Mouse (Mus musculus): ENCODE results near the gene Dmbt1. TPM values are rescaled to one million over a fixed set of nuclear protein-coding genes. Genes with fewer than 3 reads are reported as not detected.
"Not testable (repeated sequence)": the region's sequence is repeated elsewhere in the genome, so short reads cannot be mapped to it uniquely, and the experiment has no call there.

The Dmbt1 gene
- polyA plus RNA-seq, 1 experiment from 2014 or later = not detected

- Histone ChIP-seq H3K4me3 (ENCODE audit: low read depth, low read length) (no peak overlapping the region), H3K27ac (ENCODE audit: low read depth, low read length) (no peak overlapping the region), H3K9ac (ENCODE audit: low read length) (no peak overlapping the region), H3K4me1 (ENCODE audit: control insufficient read depth, insufficient read depth, low read length) (no peaks in the 10 kb centered on the region), H3K27me3 (ENCODE audit: control insufficient read depth, insufficient read depth, low read length) (no peaks in the 10 kb centered on the region), H3K9me3 (ENCODE audit: control insufficient read depth, low read length) (no peaks in the 10 kb centered on the region), H3K36me3 (ENCODE audit: control insufficient read depth, insufficient read depth, low read length) (no peaks in the 10 kb centered on the region), H3K4me2 (ENCODE audit: low read depth) (no peak overlapping the region)
- 92% methylated on average over 2 of the region's 2 CpGs for WGBS
- no peak for DNase-seq (ENCODE audit: low spot score)
- no peak for ATAC-seq (ENCODE audit: insufficient read depth, low FRiP score, low TSS enrichment)
These were observed 30.7 kb downstream of the Dmbt1 start for GRCm38 (mm10) chr7:131062541-131062940.

GRCm38 (mm10) chr7:131068191-131068590 is 36.3 kb downstream of the Dmbt1 start:
- H3K27me3 ChIP-seq (ENCODE audit: control insufficient read depth, insufficient read depth, low read length); H3K9me3 ChIP-seq (ENCODE audit: control insufficient read depth, low read length); H3K4me2 ChIP-seq (ENCODE audit: low read depth); H3K4me1 ChIP-seq (ENCODE audit: control insufficient read depth, insufficient read depth, low read length); H3K36me3 ChIP-seq (ENCODE audit: control insufficient read depth, insufficient read depth, low read length); DNase-seq (ENCODE audit: low spot score); H3K9ac ChIP-seq (ENCODE audit: low read length); H3K27ac ChIP-seq (ENCODE audit: low read depth, low read length); H3K4me3 ChIP-seq (ENCODE audit: low read depth, low read length); ATAC-seq (ENCODE audit: insufficient read depth, low FRiP score, low TSS enrichment): not testable (repeated sequence)
- 6% methylated on average over 1 of the region's 1 CpGs for WGBS

- H3K9me3 ChIP-seq (ENCODE audit: control insufficient read depth, low read length); H3K4me1 ChIP-seq (ENCODE audit: control insufficient read depth, insufficient read depth, low read length); H3K27me3 ChIP-seq (ENCODE audit: control insufficient read depth, insufficient read depth, low read length); H3K4me2 ChIP-seq (ENCODE audit: low read depth); H3K36me3 ChIP-seq (ENCODE audit: control insufficient read depth, insufficient read depth, low read length); DNase-seq (ENCODE audit: low spot score); H3K9ac ChIP-seq (ENCODE audit: low read length); H3K4me3 ChIP-seq (ENCODE audit: low read depth, low read length); ATAC-seq (ENCODE audit: insufficient read depth, low FRiP score, low TSS enrichment); H3K27ac ChIP-seq (ENCODE audit: low read depth, low read length): not testable (repeated sequence)
- 95% methylated on average over 3 of the region's 3 CpGs for WGBS
These were observed 41.6 kb downstream of the Dmbt1 start for GRCm38 (mm10) chr7:131073476-131073875.

GRCm38 (mm10) chr7:131074098-131074497 is 42.2 kb downstream of the Dmbt1 start:
- not testable (repeated sequence) for H3K4me2 ChIP-seq (ENCODE audit: low read depth); H3K36me3 ChIP-seq (ENCODE audit: control insufficient read depth, insufficient read depth, low read length); H3K9me3 ChIP-seq (ENCODE audit: control insufficient read depth, low read length); ATAC-seq (ENCODE audit: insufficient read depth, low FRiP score, low TSS enrichment); H3K27me3 ChIP-seq (ENCODE audit: control insufficient read depth, insufficient read depth, low read length); H3K27ac ChIP-seq (ENCODE audit: low read depth, low read length); H3K9ac ChIP-seq (ENCODE audit: low read length); DNase-seq (ENCODE audit: low spot score); H3K4me1 ChIP-seq (ENCODE audit: control insufficient read depth, insufficient read depth, low read length); H3K4me3 ChIP-seq (ENCODE audit: low read depth, low read length)
- WGBS = 85% methylated on average over 5 of the region's 6 CpGs

DNA sequence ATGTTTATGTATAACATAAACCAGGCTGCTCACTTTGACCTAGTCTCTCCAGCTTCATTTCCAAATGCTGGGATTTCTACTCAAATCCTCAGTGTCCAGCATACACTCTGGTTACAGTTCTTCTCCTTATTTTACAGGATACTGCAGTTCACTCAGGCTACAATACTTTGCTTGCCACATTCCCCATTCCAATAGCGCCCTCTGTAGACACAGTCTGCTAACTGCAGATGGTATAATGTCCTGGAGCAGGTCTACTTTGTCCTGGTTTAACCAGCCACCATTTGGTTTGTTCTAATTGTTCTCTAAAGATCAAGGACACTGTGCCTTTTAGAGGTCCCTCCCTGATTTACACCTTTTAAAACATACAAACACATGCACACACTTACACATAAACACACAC is 44.1 kb downstream of the Dmbt1 start:
- Histone ChIP-seq H3K9ac (ENCODE audit: low read length) (no peak overlapping the region), H3K4me2 (ENCODE audit: low read depth) (no peak overlapping the region), H3K4me3 (ENCODE audit: low read depth, low read length) (no peak overlapping the region), H3K36me3 (ENCODE audit: control insufficient read depth, insufficient read depth, low read length) (no peaks in the 10 kb centered on the region), H3K9me3 (ENCODE audit: control insufficient read depth, low read length) (no peaks in the 10 kb centered on the region), H3K27ac (ENCODE audit: low read depth, low read length) (no peak overlapping the region), H3K27me3 (ENCODE audit: control insufficient read depth, insufficient read depth, low read length) (no peaks in the 10 kb centered on the region), H3K4me1 (ENCODE audit: control insufficient read depth, insufficient read depth, low read length) (no peaks in the 10 kb centered on the region)
- 0% methylated on average over 1 of the region's 1 CpGs for WGBS
- DNase-seq (ENCODE audit: low spot score) = peak; percentile 16
- no peak for ATAC-seq (ENCODE audit: insufficient read depth, low FRiP score, low TSS enrichment)

- ATAC-seq (ENCODE audit: insufficient read depth, low FRiP score, low TSS enrichment) = not testable (repeated sequence)
- 85% methylated on average over 9 of the region's 9 CpGs for WGBS
These were observed 50.5 kb downstream of the Dmbt1 start for GRCm38 (mm10) chr7:131082403-131082802.

DNA sequence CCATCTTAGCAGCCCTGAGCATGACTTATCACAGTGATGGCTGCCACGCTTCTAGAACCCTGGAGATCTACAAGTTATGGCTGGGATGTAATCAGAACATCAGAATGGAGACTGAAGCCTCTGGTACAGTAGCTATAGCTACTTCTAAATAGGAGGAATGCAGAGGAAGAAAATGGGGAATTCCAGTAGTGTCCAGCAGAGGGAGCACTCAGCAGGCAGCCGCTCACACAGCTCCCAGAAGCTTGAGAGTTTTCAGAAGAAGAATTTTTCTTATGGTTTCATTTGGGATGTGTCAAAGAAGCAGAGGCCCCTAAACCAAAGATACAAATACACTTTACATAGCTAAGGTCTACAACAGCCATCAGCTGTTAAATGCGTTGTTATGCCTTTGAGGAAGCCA is 80.6 kb downstream of the Dmbt1 start:
- Histone ChIP-seq H3K27ac (ENCODE audit: low read depth, low read length) (no peak overlapping the region), H3K4me3 (ENCODE audit: low read depth, low read length) (no peak overlapping the region), H3K4me2 (ENCODE audit: low read depth) (no peak overlapping the region), H3K27me3 (ENCODE audit: control insufficient read depth, insufficient read depth, low read length) (no peaks in the 10 kb centered on the region), H3K9me3 (ENCODE audit: control insufficient read depth, low read length) (no peaks in the 10 kb centered on the region), H3K9ac (ENCODE audit: low read length) (no peak overlapping the region), H3K4me1 (ENCODE audit: control insufficient read depth, insufficient read depth, low read length) (no peaks in the 10 kb centered on the region), H3K36me3 (ENCODE audit: control insufficient read depth, insufficient read depth, low read length) (no peaks in the 10 kb centered on the region)
- DNase-seq (ENCODE audit: low spot score) = peak; percentile 53
- ATAC-seq (ENCODE audit: insufficient read depth, low FRiP score, low TSS enrichment) = no peak
- 31% methylated on average over 3 of the region's 3 CpGs for WGBS

More at GRCm38 (mm10) chr7:131082403-131082802, 50.5 kb downstream of the Dmbt1 start:
- not testable (repeated sequence) for H3K4me1 ChIP-seq (ENCODE audit: control insufficient read depth, insufficient read depth, low read length); H3K4me3 ChIP-seq (ENCODE audit: low read depth, low read length); H3K27me3 ChIP-seq (ENCODE audit: control insufficient read depth, insufficient read depth, low read length); H3K4me2 ChIP-seq (ENCODE audit: low read depth); H3K27ac ChIP-seq (ENCODE audit: low read depth, low read length); DNase-seq (ENCODE audit: low spot score); H3K36me3 ChIP-seq (ENCODE audit: control insufficient read depth, insufficient read depth, low read length); H3K9me3 ChIP-seq (ENCODE audit: control insufficient read depth, low read length); H3K9ac ChIP-seq (ENCODE audit: low read length)

- ATAC-seq (ENCODE audit: insufficient read depth, low FRiP score, low TSS enrichment) (no peak), DNase-seq (ENCODE audit: low spot score) (no peak)
- Histone ChIP-seq H3K36me3 (ENCODE audit: control insufficient read depth, insufficient read depth, low read length) (no peaks in the 10 kb centered on the region), H3K27ac (ENCODE audit: low read depth, low read length) (no peak overlapping the region), H3K4me1 (ENCODE audit: control insufficient read depth, insufficient read depth, low read length) (no peaks in the 10 kb centered on the region), H3K9me3 (ENCODE audit: control insufficient read depth, low read length) (no peaks in the 10 kb centered on the region), H3K4me2 (ENCODE audit: low read depth) (no peak overlapping the region), H3K4me3 (ENCODE audit: low read depth, low read length) (no peak overlapping the region), H3K9ac (ENCODE audit: low read length) (no peak overlapping the region), H3K27me3 (ENCODE audit: control insufficient read depth, insufficient read depth, low read length) (no peaks in the 10 kb centered on the region)
- 76% methylated on average over 6 of the region's 6 CpGs for WGBS
These were observed 81.8 kb downstream of the Dmbt1 start for GRCm38 (mm10) chr7:131113676-131114075.

GRCm38 (mm10) chr7:131114434-131114833 is 82.6 kb downstream of the Dmbt1 start:
- no peaks in the 10 kb centered on the region for H3K36me3 ChIP-seq (ENCODE audit: control insufficient read depth, insufficient read depth, low read length)

More at GRCm38 (mm10) chr7:131114434-131114833, 82.6 kb downstream of the Dmbt1 start:
- H3K9ac ChIP-seq (ENCODE audit: low read length) = no peak overlapping the region
- no peaks in the 10 kb centered on the region for H3K4me1 ChIP-seq (ENCODE audit: control insufficient read depth, insufficient read depth, low read length)
- no peaks in the 10 kb centered on the region for H3K27me3 ChIP-seq (ENCODE audit: control insufficient read depth, insufficient read depth, low read length)
- ATAC-seq (ENCODE audit: insufficient read depth, low FRiP score, low TSS enrichment) = no peak
- no peak overlapping the region for H3K4me3 ChIP-seq (ENCODE audit: low read depth, low read length)
- H3K9me3 ChIP-seq (ENCODE audit: control insufficient read depth, low read length) = no peaks in the 10 kb centered on the region
- no peak overlapping the region for H3K27ac ChIP-seq (ENCODE audit: low read depth, low read length)
- WGBS = 80% methylated on average over 2 of the region's 2 CpGs
- no peak for DNase-seq (ENCODE audit: low spot score)
- no peak overlapping the region for H3K4me2 ChIP-seq (ENCODE audit: low read depth)

All from neural tube, embryonic 11.5 days (tissue).